Mouse (Mus musculus): ENCODE results near the gene Rin3. TPM values are rescaled to one million over a fixed set of nuclear protein-coding genes. Genes with fewer than 3 reads are reported as not detected.

Rin3 gene
- total RNA-seq, 1 experiment: 3.8 TPM

DNA sequence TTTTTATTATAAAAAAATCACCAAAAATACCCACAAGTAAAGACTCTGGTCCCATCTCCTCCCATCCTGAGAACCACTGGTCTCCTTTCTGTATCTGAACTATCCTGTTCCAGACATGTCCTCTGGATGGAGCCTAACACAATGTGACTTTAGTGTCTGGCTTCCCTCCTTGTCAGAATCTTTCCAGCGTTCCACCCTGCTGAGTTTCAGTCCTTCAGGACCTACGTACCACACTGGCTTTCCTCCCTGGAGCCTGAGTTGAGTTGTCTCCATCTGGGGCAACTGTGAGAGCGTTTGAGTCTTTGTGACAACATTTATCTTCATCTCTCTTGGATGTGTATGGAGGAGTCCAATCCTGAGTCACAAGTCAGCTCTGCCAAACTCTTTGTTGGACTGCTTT is 30.9 kb upstream of the Rin3 start:
- H3K4me3 ChIP-seq (ENCODE audit: insufficient read depth in 1 of 2, low read depth in 1 of 2, low read length in 2 of 2, poor library complexity in 1 of 2, severe bottlenecking in 1 of 2): no peak overlapping the region
- H3K27ac ChIP-seq (ENCODE audit: insufficient read depth, low read depth, low read length, poor library complexity, severe bottlenecking): no peak overlapping the region
- no peaks in the 10 kb centered on the region; a peak in 1 of 4 replicates for H3K4me1 ChIP-seq (ENCODE audit: control insufficient read depth in 2 of 2, insufficient read depth in 2 of 2, low read length in 2 of 2, poor library complexity in 1 of 2)
- H3K9ac ChIP-seq (ENCODE audit: insufficient read depth, low read depth, low read length, poor library complexity, severe bottlenecking): no peak overlapping the region
- H3K9me3 ChIP-seq (ENCODE audit: control insufficient read depth, insufficient read depth, low read depth, low read length): no peaks in the 10 kb centered on the region
- H3K36me3 ChIP-seq (ENCODE audit: control insufficient read depth, insufficient read depth, low read length, poor library complexity, severe bottlenecking): no peaks in the 10 kb centered on the region
- TF ChIP-seq HCFC1 (IDR thresholded peaks at IDR 0.05; ENCODE audit: borderline replicate concordance, insufficient read depth, low read length): no peak
- TF ChIP-seq ZC3H11A (IDR thresholded peaks at IDR 0.05; ENCODE audit: borderline replicate concordance, low read depth, low read length): no peak
- no peak for TF ChIP-seq ZNF384 (IDR thresholded peaks at IDR 0.05; ENCODE audit: low read depth, low read length)
- in situ Hi-C loops (cut with MboI; ENCODE audit: low sequenced_read_pairs in 2 of 2, unreplicated experiment in 2 of 2): no loop called here
- DNase-seq (ENCODE audit: low read depth, low spot score): no peak

DNA sequence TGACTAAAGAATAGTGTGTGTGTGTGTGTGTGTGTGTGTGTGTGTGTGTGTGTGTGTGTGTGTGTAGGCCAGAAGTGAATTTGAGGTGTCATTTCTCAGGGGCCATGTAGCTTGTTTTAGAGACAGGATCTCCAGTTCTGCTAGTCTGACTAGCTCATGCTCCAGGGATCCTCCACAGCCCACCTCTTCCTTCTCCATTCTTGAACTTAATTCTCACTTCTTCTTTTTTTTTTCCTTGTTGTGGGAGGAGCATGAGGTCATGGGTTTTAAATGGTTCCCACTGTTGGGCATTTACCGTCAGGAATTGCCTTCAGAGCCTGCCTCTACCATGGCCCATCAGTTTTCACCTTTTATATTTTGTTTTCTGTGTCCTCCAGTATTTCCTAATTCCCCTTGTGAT is 30.3 kb upstream of the Rin3 start:
- in situ Hi-C loops (cut with MboI; ENCODE audit: low sequenced_read_pairs in 2 of 2, unreplicated experiment in 2 of 2): no loop called here
- Histone ChIP-seq H3K27ac (ENCODE audit: insufficient read depth, low read depth, low read length, poor library complexity, severe bottlenecking) (no peak overlapping the region), H3K9me3 (ENCODE audit: control insufficient read depth, insufficient read depth, low read depth, low read length) (no peaks in the 10 kb centered on the region), H3K9ac (ENCODE audit: insufficient read depth, low read depth, low read length, poor library complexity, severe bottlenecking) (no peak overlapping the region), H3K4me3 (ENCODE audit: insufficient read depth in 1 of 2, low read depth in 1 of 2, low read length in 2 of 2, poor library complexity in 1 of 2, severe bottlenecking in 1 of 2) (no peak overlapping the region), H3K4me1 (ENCODE audit: control insufficient read depth in 2 of 2, insufficient read depth in 2 of 2, low read length in 2 of 2, poor library complexity in 1 of 2) (no peaks in the 10 kb centered on the region; a peak in 1 of 4 replicates), H3K36me3 (ENCODE audit: control insufficient read depth, insufficient read depth, low read length, poor library complexity, severe bottlenecking) (no peaks in the 10 kb centered on the region)
- DNase-seq (ENCODE audit: low read depth, low spot score): no peak
- no peak for TF ChIP-seq ZNF384 (IDR thresholded peaks at IDR 0.05; ENCODE audit: low read depth, low read length)
- TF ChIP-seq ZC3H11A (IDR thresholded peaks at IDR 0.05; ENCODE audit: borderline replicate concordance, low read depth, low read length): no peak
- TF ChIP-seq CHD2 (IDR thresholded peaks at IDR 0.05; ENCODE audit: low read depth, low read length): no peak
- TF ChIP-seq MAFK (IDR thresholded peaks at IDR 0.05; ENCODE audit: insufficient read depth, low read depth, low read length): no peak
- no peak for TF ChIP-seq HCFC1 (IDR thresholded peaks at IDR 0.05; ENCODE audit: borderline replicate concordance, insufficient read depth, low read length)

GRCm38 (mm10) chr12:102255012-102255411 is 27.8 kb upstream of the Rin3 start:
- in situ Hi-C loops (cut with MboI; ENCODE audit: low sequenced_read_pairs in 2 of 2, unreplicated experiment in 2 of 2): no loop called here
- H3K27ac ChIP-seq (ENCODE audit: insufficient read depth, low read depth, low read length, poor library complexity, severe bottlenecking): no peak overlapping the region
- TF ChIP-seq MAFK (IDR thresholded peaks at IDR 0.05; ENCODE audit: insufficient read depth, low read depth, low read length): no peak
- no peak for TF ChIP-seq ZNF384 (IDR thresholded peaks at IDR 0.05; ENCODE audit: low read depth, low read length)
- no peak for TF ChIP-seq ZC3H11A (IDR thresholded peaks at IDR 0.05; ENCODE audit: borderline replicate concordance, low read depth, low read length)
- TF ChIP-seq CHD2 (IDR thresholded peaks at IDR 0.05; ENCODE audit: low read depth, low read length): no peak
- no peak for TF ChIP-seq HCFC1 (IDR thresholded peaks at IDR 0.05; ENCODE audit: borderline replicate concordance, insufficient read depth, low read length)

GRCm38 (mm10) chr12:102258522-102259112 is 24.2 kb upstream of the Rin3 start:
- no peak for TF ChIP-seq CHD2 (IDR thresholded peaks at IDR 0.05; ENCODE audit: low read depth, low read length)
- no peak for TF ChIP-seq ZNF384 (IDR thresholded peaks at IDR 0.05; ENCODE audit: low read depth, low read length)
- TF ChIP-seq HCFC1 (IDR thresholded peaks at IDR 0.05; ENCODE audit: borderline replicate concordance, insufficient read depth, low read length): no peak
- no peak for TF ChIP-seq MAFK (IDR thresholded peaks at IDR 0.05; ENCODE audit: insufficient read depth, low read depth, low read length)
- no peak for TF ChIP-seq ZC3H11A (IDR thresholded peaks at IDR 0.05; ENCODE audit: borderline replicate concordance, low read depth, low read length)
- H3K36me3 ChIP-seq (ENCODE audit: control insufficient read depth, insufficient read depth, low read length, poor library complexity, severe bottlenecking): no peaks in the 10 kb centered on the region
- no peak overlapping the region for H3K9ac ChIP-seq (ENCODE audit: insufficient read depth, low read depth, low read length, poor library complexity, severe bottlenecking)
- DNase-seq (ENCODE audit: low read depth, low spot score): no peak
- in situ Hi-C loops (cut with MboI; ENCODE audit: low sequenced_read_pairs in 2 of 2, unreplicated experiment in 2 of 2): no loop called here
- no peaks in the 10 kb centered on the region for H3K9me3 ChIP-seq (ENCODE audit: control insufficient read depth, insufficient read depth, low read depth, low read length)
- no peak overlapping the region for H3K4me3 ChIP-seq (ENCODE audit: insufficient read depth in 1 of 2, low read depth in 1 of 2, low read length in 2 of 2, poor library complexity in 1 of 2, severe bottlenecking in 1 of 2)
- no peak overlapping the region for H3K27ac ChIP-seq (ENCODE audit: insufficient read depth, low read depth, low read length, poor library complexity, severe bottlenecking)
- H3K4me1 ChIP-seq (ENCODE audit: control insufficient read depth in 2 of 2, insufficient read depth in 2 of 2, low read length in 2 of 2, poor library complexity in 1 of 2): peaks cover 2 to 3% of the 10 kb centered on the region in 2 experiments; a peak in 3 of 4 replicates

More at GRCm38 (mm10) chr12:102255012-102255411, 27.8 kb upstream of the Rin3 start:
- DNase-seq (ENCODE audit: low read depth, low spot score): no peak
- no peak overlapping the region for H3K4me3 ChIP-seq (ENCODE audit: insufficient read depth in 1 of 2, low read depth in 1 of 2, low read length in 2 of 2, poor library complexity in 1 of 2, severe bottlenecking in 1 of 2)
- H3K9me3 ChIP-seq (ENCODE audit: control insufficient read depth, insufficient read depth, low read depth, low read length): no peaks in the 10 kb centered on the region
- H3K4me1 ChIP-seq (ENCODE audit: control insufficient read depth in 2 of 2, insufficient read depth in 2 of 2, low read length in 2 of 2, poor library complexity in 1 of 2): no peaks in the 10 kb centered on the region; a peak in 1 of 4 replicates
- H3K9ac ChIP-seq (ENCODE audit: insufficient read depth, low read depth, low read length, poor library complexity, severe bottlenecking): no peak overlapping the region
- no peaks in the 10 kb centered on the region for H3K36me3 ChIP-seq (ENCODE audit: control insufficient read depth, insufficient read depth, low read length, poor library complexity, severe bottlenecking)
